Mouse (Mus musculus) CH12.LX (cell line): ENCODE measurements around the gene Gnptg. TPM values are rescaled to one million over a fixed set of nuclear protein-coding genes. Genes with fewer than 3 reads are reported as not detected.

ENCODE experiments used
- DNase-seq: peaks from one replicate; pipeline ENCODE4 v3.0.0-alpha.2; 2013; ENCODE audit errors: extremely low read depth
- H3K27ac ChIP-seq: 2 replicates; pipeline ENCODE4 v1.5.1; 2012; ENCODE audit warnings: low read depth, mild to moderate bottlenecking, control low read depth, moderate library complexity; ENCODE audit not compliant: insufficient read depth
- H3K27me3 ChIP-seq: replicated peaks from 2 replicates; pipeline ENCODE3; 2012; ENCODE audit warnings: inconsistent platforms
- H3K36me3 ChIP-seq, 2 experiments: replicated peaks in 1 of 2; 2 replicates each; pipeline versions ENCODE3 to v1.6.1; 2012; ENCODE audit warnings: inconsistent platforms in 1 of 2, low read length in 1 of 2, mild to moderate bottlenecking in 1 of 2, mixed read lengths in 1 of 2, moderate library complexity in 1 of 2; ENCODE audit not compliant: control insufficient read depth in 1 of 2, insufficient read depth in 1 of 2
- H3K4me1 ChIP-seq, 2 experiments: 2 replicates each; pipeline ENCODE4 v1.6.1; 2012; ENCODE audit warnings: inconsistent platforms in 1 of 2, moderate library complexity in 1 of 2; ENCODE audit not compliant: insufficient read depth in 2 of 2, control insufficient read depth in 1 of 2
- H3K4me2 ChIP-seq: 2 replicates; pipeline ENCODE4 v1.6.1; 2012; ENCODE audit warnings: low read depth, mild to moderate bottlenecking, control low read depth; ENCODE audit not compliant: poor library complexity, insufficient read depth, severe bottlenecking
- H3K4me3 ChIP-seq, 3 experiments: fragments of 150-350 bp in 1 of 3; sonication (generic) in 1 of 3; replicated peaks in 1 of 3; 2 replicates each; pipeline versions ENCODE3 to v1.5.1; 2011 to 2012; ENCODE audit warnings: low read depth in 2 of 3, low read length in 2 of 3, mild to moderate bottlenecking in 2 of 3, moderate library complexity in 2 of 3, control low read depth in 1 of 3, improper control_type of control experiment in 1 of 3, inconsistent platforms in 1 of 3, mixed read lengths in 1 of 3; ENCODE audit not compliant: poor library complexity in 1 of 3
- H3K79me2 ChIP-seq: replicated peaks from 2 replicates; pipeline ENCODE4 v1.6.1; 2012; ENCODE audit warnings: mild to moderate bottlenecking, moderate library complexity; ENCODE audit not compliant: control insufficient read depth, poor library complexity, insufficient read depth, severe bottlenecking; ENCODE audit errors: extremely low read depth
- H3K9ac ChIP-seq: 2 replicates; pipeline ENCODE4 v1.6.1; 2012; ENCODE audit warnings: low read depth, mild to moderate bottlenecking, control low read depth, moderate library complexity; ENCODE audit not compliant: insufficient read depth
- H3K9me3 ChIP-seq: replicated peaks from 2 replicates; pipeline ENCODE3; 2012; ENCODE audit warnings: low read length, inconsistent platforms, mixed read lengths
- BHLHE40 ChIP-seq: IDR thresholded peaks from 2 replicates; pipeline ENCODE4 v1.6.1; 2011; ENCODE audit warnings: mild to moderate bottlenecking, low read depth, low read length, improper control_type of control experiment
- E2F4 ChIP-seq: IDR thresholded peaks from 2 replicates; pipeline ENCODE4 v1.6.1; 2011; ENCODE audit warnings: low read depth, low read length, improper control_type of control experiment; ENCODE audit not compliant: insufficient replicate concordance
- ELF1 ChIP-seq: IDR thresholded peaks from 2 replicates; pipeline ENCODE4 v1.6.1; 2014; ENCODE audit warnings: low read depth, mild to moderate bottlenecking, inconsistent platforms, low read length, improper control_type of control experiment
- EP300 ChIP-seq: IDR thresholded peaks from 2 replicates; pipeline ENCODE4 v1.6.1; 2011; ENCODE audit warnings: low read length, improper control_type of control experiment
- IRF4 ChIP-seq: IDR thresholded peaks from 2 replicates; pipeline ENCODE4 v1.6.1; 2014; ENCODE audit warnings: low read depth, mild to moderate bottlenecking, inconsistent platforms, low read length, improper control_type of control experiment
- JUN ChIP-seq: IDR thresholded peaks from 2 replicates; pipeline ENCODE4 v1.6.1; 2011; ENCODE audit warnings: low read depth, mild to moderate bottlenecking, low read length, improper control_type of control experiment, moderate library complexity; ENCODE audit not compliant: insufficient read depth
- MAFK ChIP-seq: IDR thresholded peaks from 2 replicates; pipeline ENCODE4 v1.6.1; 2011; ENCODE audit warnings: low read length, improper control_type of control experiment; ENCODE audit not compliant: insufficient replicate concordance
- MXI1 ChIP-seq: IDR thresholded peaks from 2 replicates; pipeline ENCODE4 v1.6.1; 2011; ENCODE audit warnings: mild to moderate bottlenecking, low read depth, low read length, improper control_type of control experiment
- MYC ChIP-seq: IDR thresholded peaks from 2 replicates; pipeline ENCODE4 v1.6.1; 2011; ENCODE audit warnings: low read depth, mild to moderate bottlenecking, improper control_type of control experiment, low read length
- RAD21 ChIP-seq: IDR thresholded peaks from 2 replicates; pipeline ENCODE4 v1.6.1; 2011; ENCODE audit warnings: low read depth, mild to moderate bottlenecking, low read length, improper control_type of control experiment, moderate library complexity
- ZNF384 ChIP-seq: IDR thresholded peaks from 2 replicates; pipeline ENCODE4 v1.6.1; 2012; ENCODE audit warnings: low read depth, low read length, improper control_type of control experiment, inconsistent platforms
- dilution Hi-C: fragments of 300-500 bp; cut with MboI; formaldehyde crosslinking; loops from 2 replicates; pipeline ENCODE4 v1.14.3; 2020; ENCODE audit warnings: low sequenced_read_pairs; ENCODE audit not compliant: extremely low pct_unique_long_range_greater_than_20kb, extremely low pct_ligation_motif_present
- in situ Hi-C: fragments of 300-500 bp; cut with MboI; formaldehyde crosslinking; loops from 3 replicates; pipeline ENCODE4 v1.14.3; 2019; ENCODE audit warnings: low sequenced_read_pairs, low pct_ligation_motif_present, low pct_unique_long_range_greater_than_20kb, mixed read lengths
- polyA plus RNA-seq: library from polyadenylated mRNA; unstranded; fragments of >175 nt; gene quantifications from 2 replicates; pipeline ENCODE4 v1.2.1, GENCODE M21; 2012; ENCODE audit warnings: low read depth; ENCODE audit not compliant: insufficient read length
- total RNA-seq, 2 experiments: library from RNA; depleted of rRNA; stranded (reverse); fragments of 300-350 nt in 1 of 2; fragments of >200 nt in 1 of 2; gene quantifications; 2 replicates each; pipeline ENCODE4 v1.2.3; 2012 to 2014

Gene Gnptg
- total and polyA plus RNA-seq, 3 experiments, result 20.7 to 27.0 (median 24.5) TPM

DNA sequence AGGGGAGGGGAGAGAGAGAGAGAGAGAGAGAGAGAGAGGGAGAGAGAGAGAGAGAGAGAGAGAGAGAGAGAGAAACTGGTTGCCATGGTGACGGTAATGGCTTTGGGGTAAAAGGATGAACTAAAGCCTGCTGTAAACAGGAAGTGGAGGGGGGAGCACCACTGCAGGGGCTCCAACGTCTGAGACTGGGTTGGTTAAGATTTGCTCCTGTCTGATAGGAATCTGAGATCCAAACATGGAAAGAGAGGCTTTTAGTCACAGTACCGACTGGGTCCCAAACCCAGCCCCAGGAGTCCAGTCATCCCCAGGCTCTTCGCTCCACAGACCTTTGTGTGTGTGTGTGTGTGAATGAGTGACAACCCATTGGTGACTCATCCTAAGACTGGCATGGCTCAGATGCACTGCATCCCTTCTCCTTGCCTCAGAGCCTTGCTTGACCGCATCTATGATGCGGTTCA lies 17.9 kb upstream of the Gnptg start:
- H3K9me3 ChIP-seq, result no peaks in the 10 kb centered on the region
- in situ Hi-C loops (no loop called here), dilution Hi-C loops (no loop called here)
- H3K4me3 ChIP-seq, result no peak overlapping the region
- H3K79me2 ChIP-seq, result no peaks in the 10 kb centered on the region
- no peak overlapping the region for H3K27ac ChIP-seq
- H3K4me2 ChIP-seq, result no peak overlapping the region
- TF ChIP-seq JUN, result no peak
- TF ChIP-seq ELF1, result no peak
- TF ChIP-seq IRF4, result no peak
- TF ChIP-seq MXI1, result no peak
- TF ChIP-seq BHLHE40, result no peak
- no peak for TF ChIP-seq ZNF384
- no peak for TF ChIP-seq RAD21
- no peak for TF ChIP-seq E2F4
- TF ChIP-seq EP300, result no peak
- TF ChIP-seq MAFK, result no peak
- peaks cover 25 to 40% of the 10 kb centered on the region in 2 experiments for H3K36me3 ChIP-seq
- H3K4me1 ChIP-seq, result peaks cover 4 to 20% of the 10 kb centered on the region in 2 experiments; a peak in 3 of 4 replicates
- no peak overlapping the region for H3K9ac ChIP-seq
- H3K27me3 ChIP-seq, result peaks cover 6% of the 10 kb centered on the region
- peak; percentile 59 for DNase-seq

DNA sequence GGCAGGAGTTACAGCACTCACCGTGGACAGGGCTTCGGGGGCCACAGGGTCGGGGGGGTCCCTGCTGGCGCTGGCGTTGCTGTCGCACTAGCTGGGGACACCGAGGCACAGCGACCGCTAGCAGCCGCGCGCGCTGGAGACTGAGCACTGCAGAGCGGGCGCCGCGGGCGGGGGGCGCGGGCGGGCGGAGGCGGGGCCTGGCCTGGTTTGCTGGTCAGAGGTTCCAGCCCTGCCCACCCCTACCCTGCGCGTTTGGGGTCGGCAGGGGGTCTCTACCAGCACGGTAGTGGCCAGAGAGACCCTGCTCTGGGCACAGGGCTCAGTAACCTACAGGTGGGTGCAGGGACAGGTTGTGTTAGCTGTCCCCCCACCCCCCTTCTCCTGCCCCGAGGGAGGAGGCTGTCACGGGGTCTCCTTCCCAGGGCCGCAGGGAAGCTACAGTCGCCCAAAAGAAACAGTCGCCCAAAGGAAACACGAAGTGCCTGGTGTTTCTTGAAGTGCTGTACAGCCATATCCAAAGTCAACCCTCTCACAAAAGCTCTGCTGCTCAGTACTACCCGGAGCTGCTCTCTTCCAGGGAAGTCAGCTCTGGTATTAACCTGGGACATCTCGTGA lies 16.3 kb upstream of the Gnptg start, which contains the start of gene Baiap3:
TSS of gene Baiap3 (minus strand) at position 225 of the 615 bp plus-strand sequence.
- peaks cover 19 to 34% of the 10 kb centered on the region in 2 experiments for H3K36me3 ChIP-seq
- no peaks in the 10 kb centered on the region for H3K79me2 ChIP-seq
- H3K27ac ChIP-seq, result no peak within 1 kb of the TSS
- no peaks in the 10 kb centered on the region for H3K9me3 ChIP-seq
- DNase-seq, result no peak
- dilution Hi-C loops (no loop called here), in situ Hi-C loops (no loop called here)
- no peak within 1 kb of the TSS for H3K4me2 ChIP-seq
- peaks cover 4 to 20% of the 10 kb centered on the region in 2 experiments; a peak in 3 of 4 replicates for H3K4me1 ChIP-seq
- H3K4me3 ChIP-seq, result no peak within 1 kb of the TSS
- H3K9ac ChIP-seq, result no peak within 1 kb of the TSS
- peaks cover 17% of the 10 kb centered on the region for H3K27me3 ChIP-seq
- TF ChIP-seq EP300, result no peak
- no peak for TF ChIP-seq RAD21
- TF ChIP-seq MYC, result no peak
- no peak for TF ChIP-seq MXI1

DNA sequence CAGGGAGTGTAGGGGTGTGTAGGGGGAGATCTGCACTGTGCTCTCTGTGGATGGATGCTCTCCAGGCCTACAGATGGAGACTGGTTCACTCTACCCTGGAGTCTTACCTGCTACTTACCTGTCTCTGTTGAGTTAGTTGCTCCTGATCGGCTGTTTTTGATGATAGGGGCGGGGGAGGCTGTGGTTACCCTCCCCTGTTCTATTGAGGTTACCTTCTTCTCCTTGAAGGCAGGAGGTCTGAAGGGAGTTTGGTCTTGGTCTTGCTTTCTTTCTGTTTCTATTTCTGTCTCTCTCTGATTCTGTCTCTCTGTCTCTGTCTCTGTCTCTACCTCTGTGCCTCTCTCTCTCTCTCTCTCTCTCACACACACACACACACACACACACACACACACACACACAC lies 15.2 kb upstream of the Gnptg start:
- in situ Hi-C loops, result no loop called here
- H3K27ac ChIP-seq, result no peak overlapping the region
- no peak overlapping the region for H3K9ac ChIP-seq
- no peak for TF ChIP-seq BHLHE40
- no peak for DNase-seq
- no peaks in the 10 kb centered on the region for H3K9me3 ChIP-seq
- H3K4me1 ChIP-seq, result peaks cover 4 to 20% of the 10 kb centered on the region in 2 experiments; a peak in 3 of 4 replicates
- H3K79me2 ChIP-seq, result no peaks in the 10 kb centered on the region
- dilution Hi-C loops, result no loop called here
- no peak overlapping the region for H3K4me3 ChIP-seq
- H3K27me3 ChIP-seq, result peaks cover 19% of the 10 kb centered on the region
- H3K4me2 ChIP-seq, result no peak overlapping the region
- peaks cover 12 to 32% of the 10 kb centered on the region in 2 experiments for H3K36me3 ChIP-seq
